Mouse (Mus musculus) MEL (cell line): ENCODE results near the gene Dnase1l3. TPM values are rescaled to one million over a fixed set of nuclear protein-coding genes. Genes with fewer than 3 reads are reported as not detected.

Source experiments
- DNase-seq: peaks from one replicate; pipeline ENCODE4 v3.0.0; 2011; ENCODE audit warnings: low read depth, low spot score
- H3K27ac ChIP-seq: 2 replicates; pipeline ENCODE4 v1.5.1; 2012; ENCODE audit warnings: low read depth, mild to moderate bottlenecking, control low read depth, low read length, moderate library complexity; ENCODE audit not compliant: control insufficient read depth
- H3K27me3 ChIP-seq, 2 experiments: fragments of 150-350 bp in 1 of 2; sonication (generic) in 1 of 2; 2 replicates each; pipeline ENCODE4 v1.6.1; 2012; ENCODE audit warnings: low read length in 2 of 2, mild to moderate bottlenecking in 2 of 2, improper control_type of control experiment in 1 of 2, moderate library complexity in 1 of 2; ENCODE audit not compliant: insufficient read depth in 2 of 2, control insufficient read depth in 1 of 2
- H3K36me3 ChIP-seq, 2 experiments: 2 replicates each; pipeline ENCODE4 v1.6.1; 2012 to 2014; ENCODE audit warnings: low read length in 2 of 2, improper control_type of control experiment in 1 of 2, inconsistent platforms in 1 of 2, mild to moderate bottlenecking in 1 of 2; ENCODE audit not compliant: insufficient read depth in 2 of 2, control insufficient read depth in 1 of 2
- H3K4me1 ChIP-seq, 2 experiments: fragments of 150-350 bp in 1 of 2; sonication (generic) in 1 of 2; 2 replicates each; pipeline ENCODE4 v1.6.1; 2012; ENCODE audit warnings: low read length in 2 of 2, improper control_type of control experiment in 1 of 2, mild to moderate bottlenecking in 1 of 2; ENCODE audit not compliant: insufficient read depth in 2 of 2, control insufficient read depth in 1 of 2
- H3K4me3 ChIP-seq, 2 experiments: fragments of 150-350 bp in 1 of 2; sonication (generic) in 1 of 2; 2 replicates each; pipeline ENCODE4 v1.5.1; 2012; ENCODE audit warnings: low read depth in 2 of 2, low read length in 2 of 2, mild to moderate bottlenecking in 2 of 2, moderate library complexity in 2 of 2, control low read depth in 1 of 2, improper control_type of control experiment in 1 of 2; ENCODE audit not compliant: control insufficient read depth in 1 of 2, insufficient read depth in 1 of 2
- H3K79me2 ChIP-seq: 2 replicates; pipeline ENCODE4 v1.6.1; 2012; ENCODE audit warnings: mild to moderate bottlenecking, low read length, moderate library complexity; ENCODE audit not compliant: control insufficient read depth, poor library complexity, insufficient read depth
- H3K9ac ChIP-seq: 2 replicates; pipeline ENCODE4 v1.6.1; 2012; ENCODE audit warnings: low read depth, mild to moderate bottlenecking, control low read depth, low read length, moderate library complexity; ENCODE audit not compliant: control insufficient read depth, poor library complexity, severe bottlenecking
- H3K9me3 ChIP-seq: fragments of 150-350 bp; sonication (generic); replicated peaks from 2 replicates; pipeline ENCODE4 v1.6.1; 2012; ENCODE audit warnings: mild to moderate bottlenecking, low read length, improper control_type of control experiment, moderate library complexity; ENCODE audit not compliant: insufficient read depth
- BHLHE40 ChIP-seq: IDR thresholded peaks from 2 replicates; pipeline ENCODE4 v1.6.1; 2012; ENCODE audit warnings: low read depth, mild to moderate bottlenecking, inconsistent platforms, low read length, improper control_type of control experiment, borderline replicate concordance
- CTCF ChIP-seq, 3 experiments: IDR thresholded peaks in 2 of 3; conservative IDR thresholded peaks in 1 of 3; 2 replicates each; pipeline ENCODE4 v1.5.1; 2011 to 2012; ENCODE audit warnings: low read length in 3 of 3, low read depth in 2 of 3, mild to moderate bottlenecking in 2 of 3, improper control_type of control experiment in 1 of 3, inconsistent platforms in 1 of 3, mixed read lengths in 1 of 3, moderate library complexity in 1 of 3; ENCODE audit not compliant: control insufficient read depth in 1 of 3, insufficient read depth in 1 of 3, poor library complexity in 1 of 3, severe bottlenecking in 1 of 3
- KAT2A ChIP-seq: conservative IDR thresholded peaks from 2 replicates; pipeline ENCODE4 v1.6.1; 2012; ENCODE audit warnings: low read depth, low read length, improper control_type of control experiment, inconsistent platforms
- MAFK ChIP-seq: IDR thresholded peaks from 2 replicates; pipeline ENCODE4 v1.6.1; 2011; ENCODE audit warnings: low read depth, mild to moderate bottlenecking, low read length, improper control_type of control experiment, borderline replicate concordance
- MAX ChIP-seq: IDR thresholded peaks from 2 replicates; pipeline ENCODE4 v1.6.1; 2011; ENCODE audit warnings: low read length, improper control_type of control experiment
- MXI1 ChIP-seq: IDR thresholded peaks from 2 replicates; pipeline ENCODE4 v1.6.1; 2011; ENCODE audit warnings: mild to moderate bottlenecking, low read depth, low read length, improper control_type of control experiment
- MYC ChIP-seq: IDR thresholded peaks from 2 replicates; pipeline ENCODE4 v1.6.1; 2011; ENCODE audit warnings: low read depth, mild to moderate bottlenecking, low read length, improper control_type of control experiment, moderate library complexity
- RAD21 ChIP-seq: IDR thresholded peaks from 2 replicates; pipeline ENCODE4 v1.6.1; 2011; ENCODE audit warnings: mild to moderate bottlenecking, low read depth, low read length, improper control_type of control experiment
- SIN3A ChIP-seq: IDR thresholded peaks from 2 replicates; pipeline ENCODE4 v1.6.1; 2012; ENCODE audit warnings: low read length, improper control_type of control experiment, inconsistent platforms
- SMC3 ChIP-seq: IDR thresholded peaks from 2 replicates; pipeline ENCODE4 v1.6.1; 2011; ENCODE audit warnings: low read depth, low read length, improper control_type of control experiment
- TBP ChIP-seq: IDR thresholded peaks from 2 replicates; pipeline ENCODE4 v1.8.0; 2011; ENCODE audit warnings: low read depth, low read length, improper control_type of control experiment
- TCF12 ChIP-seq: IDR thresholded peaks from 2 replicates; pipeline ENCODE4 v1.6.1; 2014; ENCODE audit warnings: low read depth, mild to moderate bottlenecking, inconsistent platforms, low read length, improper control_type of control experiment, moderate library complexity
- USF1 ChIP-seq: IDR thresholded peaks from 2 replicates; pipeline ENCODE4 v1.6.1; 2014; ENCODE audit warnings: low read depth, mild to moderate bottlenecking, inconsistent platforms, low read length, improper control_type of control experiment, moderate library complexity
- ZC3H11A ChIP-seq: IDR thresholded peaks from 2 replicates; pipeline ENCODE4 v1.6.1; 2012; ENCODE audit warnings: low read depth, mild to moderate bottlenecking, inconsistent platforms, low read length, improper control_type of control experiment
- ZKSCAN1 ChIP-seq: IDR thresholded peaks from 2 replicates; pipeline ENCODE4 v1.6.1; 2012; ENCODE audit warnings: low read depth, mild to moderate bottlenecking, inconsistent platforms, low read length, improper control_type of control experiment, moderate library complexity
- polyA plus RNA-seq, 2 experiments: library from polyadenylated mRNA; stranded (reverse) in 1 of 2; unstranded in 1 of 2; fragments of >175 nt in 1 of 2; fragments of >200 nt in 1 of 2; gene quantifications; 2 replicates each; pipeline versions ENCODE4 v1.2.1 to v1.2.4; 2012; ENCODE audit warnings: low replicate concordance in 2 of 2, low read depth in 1 of 2; ENCODE audit not compliant: insufficient read length in 2 of 2, insufficient read depth in 1 of 2, missing spikeins in 1 of 2
- total RNA-seq: library from RNA; depleted of rRNA; stranded (reverse); fragments of 300-350 nt; gene quantifications from 2 replicates; pipeline ENCODE4 v1.2.3, GENCODE M21; 2012

Dnase1l3 gene
- total and polyA plus RNA-seq, 3 experiments = not detected

DNA sequence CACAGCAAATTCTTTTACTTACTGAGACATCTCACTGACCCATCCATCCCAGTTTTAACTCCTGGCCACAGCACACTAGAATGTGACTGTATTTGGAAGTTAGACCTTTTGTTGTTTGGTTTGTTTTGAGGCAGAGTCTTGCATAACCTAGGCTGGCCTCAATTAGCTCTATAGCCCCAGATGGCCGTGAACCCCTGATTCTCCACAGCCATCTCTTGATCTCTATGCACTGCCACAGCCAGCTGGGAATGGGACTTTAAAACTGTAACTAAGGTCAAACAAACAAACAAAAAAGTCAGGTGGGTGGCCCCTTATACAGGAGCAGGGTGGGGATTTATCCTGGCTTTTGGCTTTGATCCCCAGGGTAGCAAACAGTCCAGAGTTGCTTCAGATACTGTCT, 19.7 kb downstream of the Dnase1l3 start:
- DNase-seq = no peak
- no peaks in the 10 kb centered on the region for H3K36me3 ChIP-seq

DNA sequence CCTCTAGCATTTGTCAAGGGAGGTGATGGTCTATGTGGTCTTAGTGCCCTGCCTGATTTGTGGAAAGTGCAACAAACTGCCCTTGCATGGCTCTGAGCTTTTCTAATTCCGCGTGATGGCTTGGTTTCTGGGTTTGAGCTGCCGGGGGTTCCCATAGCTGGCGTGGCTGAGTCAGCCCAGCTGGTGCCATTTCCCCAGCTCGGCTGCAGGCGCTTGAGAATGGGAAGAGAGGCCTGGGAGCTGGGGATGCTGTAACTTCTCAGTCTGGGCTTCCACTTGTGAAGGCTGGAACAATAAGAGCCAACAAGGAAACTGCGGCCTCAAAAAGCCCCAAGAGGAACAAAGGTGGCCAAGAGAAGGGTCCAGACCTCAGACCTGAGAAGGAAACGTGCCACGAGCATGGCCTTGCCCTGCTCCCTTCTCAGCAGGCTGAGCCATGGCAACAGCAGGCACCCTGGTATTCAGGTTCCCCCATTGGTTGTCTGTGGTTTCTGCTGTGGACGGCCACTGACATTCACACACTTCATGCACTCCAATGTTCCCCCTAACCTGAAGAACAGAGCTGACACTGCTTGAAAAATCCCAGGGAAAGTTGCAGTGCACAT, 22.4 kb downstream of the Dnase1l3 start:
- Histone ChIP-seq H3K4me3 (no peak overlapping the region), H3K4me1 (no peaks in the 10 kb centered on the region), H3K36me3 (no peaks in the 10 kb centered on the region), H3K27me3 (peaks cover 2 to 7% of the 10 kb centered on the region in 2 experiments; a peak in 2 of 4 replicates), H3K9me3 (no peaks in the 10 kb centered on the region), H3K9ac (no peak overlapping the region), H3K27ac (no peak overlapping the region), H3K79me2 (no peaks in the 10 kb centered on the region)
- TF ChIP-seq KAT2A (no peak), BHLHE40 (no peak), MXI1 (no peak), SIN3A (no peak), ZKSCAN1 (no peak), TCF12 (no peak), MYC (no peak)
- DNase-seq = no peak

More for the DNA sequence above, 19.7 kb downstream of the Dnase1l3 start:
- Histone ChIP-seq H3K4me3 (no peak overlapping the region), H3K9me3 (no peaks in the 10 kb centered on the region), H3K79me2 (no peaks in the 10 kb centered on the region), H3K27ac (no peak overlapping the region), H3K27me3 (peaks cover 0 to 2% of the 10 kb centered on the region in 2 experiments; a peak in 1 of 4 replicates)
- TF ChIP-seq MAFK = no peak
- no peak for TF ChIP-seq MAX
- no peak for TF ChIP-seq USF1
- TF ChIP-seq, all 39 proteins: peak for 0
- H3K9ac ChIP-seq = no peak overlapping the region
- H3K4me1 ChIP-seq = no peaks in the 10 kb centered on the region

DNA sequence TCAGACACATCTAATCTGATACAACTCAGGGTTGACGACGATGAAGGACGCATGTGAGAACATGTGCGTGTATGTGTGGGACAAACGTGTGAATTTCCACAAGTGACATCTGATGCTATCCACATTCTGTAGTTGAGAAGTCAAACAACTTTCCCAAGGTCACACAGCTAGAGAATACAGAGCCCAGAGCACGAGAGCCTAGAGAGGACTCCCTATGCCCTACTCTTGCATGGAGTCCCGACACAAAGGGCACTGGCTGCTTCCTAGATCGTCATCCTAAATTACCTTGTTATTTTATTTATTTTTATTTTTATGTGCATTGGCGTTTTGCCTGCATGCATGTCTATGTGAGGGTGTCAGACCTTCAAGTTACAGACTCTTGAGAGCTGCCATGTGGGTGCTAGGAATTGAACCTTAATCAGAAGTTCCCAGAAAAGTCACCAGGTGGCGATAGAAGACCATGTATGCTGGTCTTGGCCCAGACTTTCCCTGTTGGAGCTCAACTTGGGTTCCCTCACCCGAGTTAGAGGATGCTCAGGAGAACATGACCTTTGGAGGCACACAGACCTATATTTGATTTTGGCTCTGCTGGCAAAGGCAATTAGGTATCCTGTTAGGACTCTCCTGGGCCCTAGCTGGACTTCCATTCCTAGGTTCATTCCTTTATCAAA, 30.0 kb downstream of the Dnase1l3 start:
- H3K4me3 ChIP-seq = no peak overlapping the region
- TF ChIP-seq SMC3 (peak; percentile 76), ZC3H11A (peak; percentile 69), TBP (no peak), RAD21 (peak; percentile 85), CTCF (IDR thresholded peaks at IDR 0.05 in 2 of 3, conservative IDR thresholded peaks at IDR 0.05 in 1 of 3; ENCODE audit: control insufficient read depth in 1 of 3, insufficient read depth in 1 of 3, low read depth in 2 of 3, low read length in 3 of 3, poor library complexity in 1 of 3, severe bottlenecking in 1 of 3) (peak; percentile 27 to 75 (median 50))
- TF ChIP-seq, all 39 proteins: peak for 4
- H3K27me3 ChIP-seq = peaks cover 5 to 7% of the 10 kb centered on the region in 2 experiments; a peak in 2 of 4 replicates
- no peaks in the 10 kb centered on the region for H3K79me2 ChIP-seq
- DNase-seq = peak; percentile 63
- no peaks in the 10 kb centered on the region for H3K36me3 ChIP-seq
- no peaks in the 10 kb centered on the region for H3K4me1 ChIP-seq
- no peak overlapping the region for H3K27ac ChIP-seq
- H3K9ac ChIP-seq = no peak overlapping the region
- H3K9me3 ChIP-seq = no peaks in the 10 kb centered on the region
